Mouse (Mus musculus) brain, embryonic 14.5 days (tissue): ENCODE results near the gene Pf4. TPM values are rescaled to one million over a fixed set of nuclear protein-coding genes. Genes with fewer than 3 reads are reported as not detected.

Experiments
- DNase-seq: peaks from one replicate; pipeline ENCODE4 v3.0.0-alpha.2; 2011; ENCODE audit warnings: low read depth
- CTCF ChIP-seq: fragments of 200-500 bp; IDR thresholded peaks from 2 replicates; pipeline ENCODE4 v1.5.1; 2012; ENCODE audit warnings: inconsistent platforms, mild to moderate bottlenecking, moderate library complexity, borderline replicate concordance; ENCODE audit not compliant: insufficient read depth, insufficient read length; ENCODE audit errors: extremely low read depth
- POLR2A ChIP-seq: fragments of 200-500 bp; IDR thresholded peaks from 2 replicates; pipeline ENCODE4 v1.6.1; 2012; ENCODE audit warnings: mild to moderate bottlenecking, inconsistent platforms, borderline replicate concordance; ENCODE audit not compliant: poor library complexity, insufficient read depth, insufficient read length, severe bottlenecking; ENCODE audit errors: extremely low read depth
- polyA plus RNA-seq: library from polyadenylated mRNA; depleted of rRNA; stranded (reverse); fragments of >200 nt; gene quantifications from 2 replicates; pipeline ENCODE4 v1.2.3, GENCODE M21; 2012

The Pf4 gene
- polyA plus RNA-seq, 1 experiment = 21.4 TPM

DNA sequence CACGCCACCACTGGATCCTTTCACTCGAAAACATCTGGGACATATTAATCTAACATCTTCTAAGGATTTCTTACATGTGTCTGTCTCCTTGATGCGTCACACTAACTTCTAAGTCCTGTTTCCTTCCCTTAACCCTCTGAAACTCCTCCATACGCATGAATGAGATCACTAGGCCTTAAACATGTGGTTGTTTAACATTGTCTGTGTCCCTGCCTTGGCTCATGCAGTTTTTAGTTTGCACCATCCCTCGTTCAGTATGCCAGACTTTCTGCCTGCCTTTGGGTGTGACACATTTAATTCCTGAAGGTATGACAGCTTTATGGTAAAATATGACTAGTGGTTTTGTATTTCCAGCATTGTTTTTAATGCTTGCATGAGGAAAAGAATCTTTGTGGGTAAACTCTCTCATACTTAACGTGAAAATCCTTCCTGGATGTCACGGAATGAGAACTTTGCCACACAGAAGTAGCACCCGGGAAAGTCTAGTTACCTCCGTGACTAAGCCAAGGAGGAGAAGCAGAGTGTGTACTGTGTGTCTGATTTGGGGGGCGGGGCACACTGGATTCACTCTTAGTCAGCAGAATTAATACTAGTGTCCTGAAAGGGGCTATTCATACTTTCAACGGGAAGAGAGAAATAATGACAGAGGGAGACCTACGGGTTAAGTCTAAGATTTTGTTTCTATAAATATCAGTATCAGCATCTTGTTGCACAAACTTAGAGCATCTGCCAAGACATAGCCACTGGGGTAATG is 8.1 kb upstream of the Pf4 start:
- DNase-seq = no peak
- TF ChIP-seq CTCF (no peak), POLR2A (no peak)

DNA sequence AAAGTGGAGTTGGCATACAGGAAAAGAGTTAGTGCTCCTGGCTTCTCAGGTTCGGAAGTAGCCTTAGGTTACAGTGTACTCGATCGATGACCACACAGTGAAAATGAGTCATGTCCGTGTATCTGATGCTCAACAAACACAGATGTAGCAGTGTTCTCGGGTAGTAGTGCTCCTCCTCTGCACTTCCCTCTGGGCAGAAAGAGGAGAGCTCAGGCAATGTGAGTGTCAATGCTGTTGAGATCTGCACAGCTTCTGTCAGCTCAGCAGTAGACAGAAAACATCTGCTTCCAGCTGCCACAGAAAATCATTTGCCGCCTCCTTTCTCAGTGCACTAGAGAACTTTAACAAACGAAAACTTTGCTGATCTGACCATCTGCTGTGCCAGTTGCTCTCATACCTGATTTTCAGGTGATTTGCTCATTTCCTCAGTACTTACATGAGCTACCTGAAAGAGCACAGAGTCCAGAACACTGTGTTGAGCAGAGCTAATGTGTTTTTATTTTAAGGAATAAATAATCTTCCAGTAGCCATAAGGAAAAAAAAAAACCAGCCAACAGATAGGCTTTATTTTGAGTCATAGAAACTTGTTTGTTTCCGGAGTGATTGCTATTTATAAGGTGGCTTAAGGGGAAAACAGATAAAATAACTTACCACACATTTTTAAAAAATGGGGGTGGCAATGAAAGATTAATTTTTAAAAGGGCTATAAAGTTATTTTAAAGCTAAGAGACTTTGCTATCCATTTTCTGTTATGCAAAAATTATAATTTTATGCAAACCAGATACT is 6.2 kb upstream of the Pf4 start:
- TF ChIP-seq POLR2A (no peak), CTCF (no peak)
- DNase-seq = no peak

DNA sequence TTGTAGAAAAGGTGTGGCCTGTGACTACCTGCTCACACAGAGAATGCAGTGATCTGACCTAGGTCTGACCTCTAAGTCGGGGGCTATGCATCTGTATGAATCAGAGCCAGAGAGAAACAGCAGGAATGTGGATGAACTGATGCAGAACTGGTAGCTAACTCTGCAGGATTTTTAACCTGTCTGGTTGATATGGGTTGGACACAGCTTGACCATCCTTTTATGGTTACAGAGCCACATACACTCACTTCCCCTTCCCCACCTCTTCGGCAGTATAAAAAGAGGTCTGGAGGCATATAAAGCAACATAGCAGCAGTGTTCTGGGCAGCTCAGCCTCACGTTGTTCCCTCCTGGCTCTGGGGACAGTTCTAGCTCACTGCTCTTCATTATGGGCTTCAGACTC is 4.0 kb upstream of the Pf4 start, which contains the start of gene Ppbp:
Gene Ppbp (plus strand): TSS at position 301 of the 400 bp plus-strand sequence.
- DNase-seq = no peak
- TF ChIP-seq POLR2A (no peak), CTCF (no peak)

DNA sequence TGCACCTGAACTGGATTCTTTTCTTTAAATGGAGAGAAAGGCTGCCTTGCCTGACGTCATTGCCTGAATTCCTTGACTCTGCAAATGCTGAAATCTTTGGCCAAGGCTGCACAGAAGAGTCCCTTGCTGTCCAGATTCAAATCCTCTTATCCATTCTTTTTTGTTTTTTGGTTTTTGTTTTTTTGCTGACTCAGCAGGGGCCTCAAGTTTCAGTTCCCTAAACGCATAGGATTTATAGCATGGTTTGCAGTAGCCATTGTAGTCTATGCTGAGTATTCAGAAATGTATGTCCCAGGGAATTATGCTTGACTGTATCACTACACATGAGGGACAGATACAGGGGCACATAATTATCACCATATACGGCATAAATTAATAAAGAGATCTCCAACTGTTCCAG is 866 bp upstream of the Pf4 start:
- no peak for TF ChIP-seq CTCF
- TF ChIP-seq POLR2A = no peak
- DNase-seq = no peak

DNA sequence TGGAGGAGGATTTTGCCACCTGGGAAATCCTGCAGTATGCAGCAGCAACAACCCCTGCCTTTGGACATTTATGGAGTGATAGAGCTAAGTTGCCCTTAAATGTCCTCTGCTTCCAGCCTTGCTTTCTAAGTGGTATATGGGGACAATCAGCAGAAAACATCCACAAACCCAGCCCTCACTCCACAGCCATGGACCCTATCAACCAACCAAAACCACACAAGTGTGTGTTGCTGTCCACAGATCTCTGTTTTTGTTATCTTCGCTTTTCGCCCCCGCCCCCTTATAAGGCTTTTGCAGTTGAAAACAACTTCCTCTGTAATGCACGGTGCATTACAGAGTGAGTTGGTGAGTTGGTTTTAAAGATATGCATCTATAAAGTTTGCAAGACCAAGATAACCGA is 3.3 kb downstream of the Pf4 start:
- TF ChIP-seq CTCF = no peak
- no peak for TF ChIP-seq POLR2A
- DNase-seq = no peak

DNA sequence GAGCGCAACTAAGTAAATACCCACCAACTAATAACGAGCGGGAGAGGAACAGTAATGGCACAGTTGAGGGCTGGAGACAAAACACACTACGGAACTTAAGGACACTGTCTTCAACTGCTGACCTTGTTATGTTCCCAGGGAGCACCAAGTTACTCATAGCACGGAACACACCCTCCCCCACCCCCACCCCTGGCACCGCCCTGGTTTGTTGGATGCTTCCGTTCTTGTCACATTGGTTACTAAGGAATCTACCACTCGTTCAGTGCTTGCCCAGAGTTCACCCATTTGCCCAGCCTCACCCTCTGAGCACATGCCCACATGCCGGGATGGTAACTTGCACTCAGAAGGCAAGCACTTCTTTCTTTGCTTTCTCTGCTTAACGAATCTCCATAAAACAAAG is 5.4 kb downstream of the Pf4 start:
- no peak for DNase-seq
- no peak for TF ChIP-seq CTCF
- TF ChIP-seq POLR2A = no peak

DNA sequence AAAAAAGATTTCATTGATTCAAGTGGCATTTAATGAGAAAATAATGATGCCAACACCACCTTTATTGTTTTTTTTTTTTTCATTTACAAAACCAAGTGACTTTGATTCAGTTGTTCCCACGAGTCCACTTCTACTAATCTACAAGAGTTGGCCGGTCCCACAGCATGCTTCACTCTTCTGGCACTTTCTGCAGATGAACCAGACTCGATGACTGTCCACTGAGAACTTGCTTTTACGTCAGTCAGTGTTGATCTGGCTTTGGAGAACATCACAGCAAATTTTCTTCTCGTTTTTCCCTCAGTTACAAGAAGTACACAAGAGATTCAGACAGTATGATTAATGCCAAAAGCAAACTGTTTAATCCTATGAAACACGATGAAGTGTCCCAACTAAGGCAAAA is 6.6 kb downstream of the Pf4 start:
- no peak for TF ChIP-seq POLR2A
- no peak for TF ChIP-seq CTCF
- DNase-seq = no peak

DNA sequence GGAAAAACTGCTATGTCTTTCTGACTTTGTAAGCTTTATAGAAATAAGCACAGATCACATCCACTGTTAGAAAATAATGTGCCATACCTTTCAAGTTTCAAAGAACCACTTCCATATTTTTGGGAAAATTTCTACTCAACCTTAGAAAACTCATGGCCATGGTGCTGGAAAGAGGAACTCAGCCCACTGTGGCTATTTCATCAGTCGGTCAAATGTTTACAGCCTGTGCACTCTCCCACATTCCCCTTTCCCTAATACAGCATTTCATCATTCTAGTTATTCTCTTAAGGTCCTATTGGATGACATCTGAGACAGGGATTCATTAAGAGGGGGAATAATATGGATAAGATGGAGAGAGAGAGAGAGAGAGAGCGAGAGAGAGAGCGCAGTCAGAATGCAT is 11.5 kb downstream of the Pf4 start:
- TF ChIP-seq CTCF (no peak), POLR2A (no peak)
- DNase-seq = no peak

DNA sequence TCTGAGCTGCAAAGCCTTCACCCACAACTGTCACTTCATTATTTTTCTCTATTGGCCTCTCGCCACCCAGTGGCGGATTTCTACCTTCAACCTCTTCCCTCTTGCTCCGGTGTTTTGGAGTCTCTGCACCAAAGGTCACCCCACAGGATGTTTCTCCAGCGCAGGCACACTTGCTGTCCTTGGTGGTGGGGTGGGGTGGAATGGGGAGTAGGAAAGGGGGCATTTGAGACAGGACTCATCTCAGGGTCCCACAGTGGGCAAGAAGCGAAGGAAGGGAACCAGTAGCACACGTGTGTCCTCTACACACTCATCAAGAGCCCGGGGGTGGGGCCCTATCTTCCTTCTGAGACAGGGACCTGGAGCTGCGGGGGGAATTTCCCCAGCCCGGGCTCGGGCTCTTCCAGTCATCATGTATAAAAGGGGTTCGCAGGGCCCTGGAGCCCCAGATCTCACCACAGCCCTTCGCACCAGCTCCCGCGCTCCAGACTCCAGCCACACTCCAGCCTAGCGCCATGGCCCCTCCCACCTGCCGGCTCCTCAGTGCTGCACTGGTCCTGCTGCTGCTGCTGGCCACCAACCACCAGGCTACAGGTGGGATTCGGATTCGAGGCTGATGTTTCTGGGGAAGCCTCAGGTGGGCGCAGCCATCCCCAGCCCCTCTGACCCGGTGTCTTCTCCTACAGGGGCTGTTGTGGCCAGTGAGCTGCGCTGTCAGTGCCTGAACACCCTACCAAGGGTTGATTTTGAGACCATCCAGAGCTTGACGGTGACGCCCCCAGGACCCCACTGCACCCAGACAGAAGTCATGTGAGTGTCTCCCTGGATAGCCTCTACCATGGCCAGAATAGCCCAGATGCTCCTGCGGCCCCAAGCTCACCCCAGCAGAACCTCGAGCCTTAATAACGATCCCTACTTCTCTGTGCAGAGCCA is 13.7 kb downstream of the Pf4 start, which contains the start of gene Cxcl3:
Gene Cxcl3 (plus strand): TSS at position 445 of the 930 bp plus-strand sequence.
- peak; percentile 53 for DNase-seq
- TF ChIP-seq CTCF = peak; percentile 50; the same call in 1 of the 2 replicates
- TF ChIP-seq POLR2A = no peak

DNA sequence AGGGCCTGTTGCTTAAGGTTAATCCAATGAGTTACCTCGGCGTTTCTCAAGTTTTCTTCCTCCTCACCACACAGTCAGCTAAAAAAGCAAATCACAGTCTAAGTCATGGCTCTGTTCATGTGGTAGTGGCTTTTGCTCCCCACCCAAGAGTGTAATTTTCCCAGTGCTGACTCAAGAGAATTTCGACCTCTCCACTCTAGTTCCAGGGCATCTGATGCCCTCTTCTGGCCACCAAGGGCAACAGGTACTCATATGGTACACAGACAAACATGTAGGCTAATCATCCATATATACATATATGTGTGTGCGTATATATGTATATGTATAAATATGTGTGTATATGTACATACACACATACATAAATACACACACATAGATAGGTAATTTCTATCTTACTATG is 15.9 kb downstream of the Pf4 start:
- TF ChIP-seq POLR2A (no peak), CTCF (peak; percentile 18; the same call in 1 of the 2 replicates)
- peak; percentile 3 for DNase-seq
